Mouse (Mus musculus) liver, adult 2 months (tissue): ENCODE measurements around the gene Col6a6. TPM values are rescaled to one million over a fixed set of nuclear protein-coding genes. Genes with fewer than 3 reads are reported as not detected.
A peak's percentile ranks its signal among the peaks of the same experiment; 100 is the strongest.

Experiments
- DNase-seq: peaks from one replicate; pipeline ENCODE4 v3.0.0-alpha.2; 2011; ENCODE audit warnings: low read depth, low spot score; ENCODE audit errors: extremely low read depth
- H3K27ac ChIP-seq: fragments of 200-500 bp; replicated peaks from 2 replicates; pipeline ENCODE4 v1.5.1; 2012; ENCODE audit warnings: low read depth, mild to moderate bottlenecking, control low read depth, inconsistent platforms, low read length; ENCODE audit not compliant: insufficient read depth
- H3K27me3 ChIP-seq: fragments of 200-500 bp; 2 replicates; pipeline ENCODE4 v1.6.1; 2012; ENCODE audit warnings: mild to moderate bottlenecking, moderate library complexity, low read length, inconsistent platforms; ENCODE audit not compliant: control insufficient read depth, insufficient read depth
- H3K36me3 ChIP-seq: fragments of 200-500 bp; 2 replicates; pipeline ENCODE4 v1.6.1; 2012; ENCODE audit warnings: low read length, inconsistent platforms; ENCODE audit not compliant: control insufficient read depth, insufficient read depth
- H3K4me1 ChIP-seq: fragments of 200-500 bp; 2 replicates; pipeline ENCODE4 v1.6.1; 2011; ENCODE audit warnings: low read length; ENCODE audit not compliant: control insufficient read depth, insufficient read depth
- H3K4me3 ChIP-seq: fragments of 200-500 bp; 2 replicates; pipeline ENCODE4 v1.5.1; 2011; ENCODE audit warnings: low read depth, mild to moderate bottlenecking, control low read depth, low read length, moderate library complexity; ENCODE audit not compliant: insufficient read depth
- H3K79me2 ChIP-seq: fragments of 200-500 bp; 2 replicates; pipeline ENCODE4 v1.6.1; 2012; ENCODE audit warnings: inconsistent platforms, mild to moderate bottlenecking, low read length, moderate library complexity; ENCODE audit not compliant: control insufficient read depth, insufficient read depth
- H3K9ac ChIP-seq: fragments of 200-500 bp; 2 replicates; pipeline ENCODE4 v1.6.1; 2012; ENCODE audit warnings: low read depth, mild to moderate bottlenecking, control low read depth, inconsistent platforms, low read length
- CTCF ChIP-seq: fragments of 200-500 bp; IDR thresholded peaks from 2 replicates; pipeline ENCODE4 v1.5.1; 2011; ENCODE audit warnings: low read depth, low read length, control low read depth
- POLR2A ChIP-seq: fragments of 200-500 bp; IDR thresholded peaks from 2 replicates; pipeline ENCODE4 v1.6.1; 2011; ENCODE audit warnings: low read length, control low read depth; ENCODE audit not compliant: insufficient read depth; ENCODE audit errors: extremely low read depth
- WGBS: fragments of 180-500 bp; shearing (Covaris S2); methylation state at CpG from one replicate; pipeline ENCODE4 v1.1.7; 2018; 5-methylcytosine and 5-hydroxymethylcytosine counted together
- polyA plus RNA-seq: library from polyadenylated mRNA; depleted of rRNA; stranded (reverse); fragments of >200 nt; gene quantifications from 2 replicates; pipeline ENCODE4 v1.2.3, GENCODE M21; 2012
- total RNA-seq: library from RNA; depleted of rRNA; stranded (reverse); fragments of >200 nt; gene quantifications from 2 replicates; pipeline ENCODE4 v1.2.3, GENCODE M21; 2014

The Col6a6 gene
- total and polyA plus RNA-seq, 2 experiments: 0.06 to 0.09 TPM

- H3K27ac ChIP-seq: no peak overlapping the region
- DNase-seq: no peak
- H3K4me1 ChIP-seq: peaks cover 12% of the 10 kb centered on the region; the same call in 1 of the 2 replicates
- H3K9ac ChIP-seq: no peak overlapping the region
- 93% methylated on average over 14 of the region's 14 CpGs for WGBS
- TF ChIP-seq CTCF: no peak
- no peak for TF ChIP-seq POLR2A
- no peaks in the 10 kb centered on the region for H3K79me2 ChIP-seq
- H3K4me3 ChIP-seq: no peak overlapping the region
- H3K27me3 ChIP-seq: no peaks in the 10 kb centered on the region
- H3K36me3 ChIP-seq: no peaks in the 10 kb centered on the region
These were observed 69.7 kb downstream of the Col6a6 start for GRCm38 (mm10) chr9:105758173-105758765.

GRCm38 (mm10) chr9:105754256-105754655 is 73.7 kb downstream of the Col6a6 start:
- peaks cover 13% of the 10 kb centered on the region; the same call in 1 of the 2 replicates for H3K4me1 ChIP-seq
- peak; percentile 86 for DNase-seq
- peak overlapping the region; percentile 43 for H3K27ac ChIP-seq
- H3K4me3 ChIP-seq: no peak overlapping the region
- no peaks in the 10 kb centered on the region for H3K27me3 ChIP-seq
- no peaks in the 10 kb centered on the region for H3K36me3 ChIP-seq
- 14% methylated on average over 1 of the region's 1 CpGs for WGBS
- H3K79me2 ChIP-seq: no peaks in the 10 kb centered on the region
- TF ChIP-seq CTCF (no peak), POLR2A (no peak)
- H3K9ac ChIP-seq: no peak overlapping the region

GRCm38 (mm10) chr9:105745861-105746260 is 82.1 kb downstream of the Col6a6 start:
- Histone ChIP-seq H3K27ac (peak overlapping the region; percentile 74), H3K36me3 (no peaks in the 10 kb centered on the region), H3K4me3 (no peak overlapping the region), H3K27me3 (no peaks in the 10 kb centered on the region), H3K9ac (no peak overlapping the region), H3K79me2 (no peaks in the 10 kb centered on the region), H3K4me1 (peaks cover 4% of the 10 kb centered on the region)
- 46% methylated on average over 3 of the region's 3 CpGs for WGBS
- TF ChIP-seq POLR2A (no peak), CTCF (no peak)
- peak; percentile 86 for DNase-seq

GRCm38 (mm10) chr9:105740413-105740812 is 87.5 kb downstream of the Col6a6 start:
- Histone ChIP-seq H3K79me2 (no peaks in the 10 kb centered on the region), H3K36me3 (no peaks in the 10 kb centered on the region), H3K9ac (no peak overlapping the region), H3K27ac (no peak overlapping the region), H3K4me3 (no peak overlapping the region), H3K27me3 (no peaks in the 10 kb centered on the region), H3K4me1 (no peaks in the 10 kb centered on the region)
- TF ChIP-seq POLR2A: no peak
- TF ChIP-seq CTCF: no peak
- WGBS: 76% methylated on average over 2 of the region's 2 CpGs
- DNase-seq: no peak

DNA sequence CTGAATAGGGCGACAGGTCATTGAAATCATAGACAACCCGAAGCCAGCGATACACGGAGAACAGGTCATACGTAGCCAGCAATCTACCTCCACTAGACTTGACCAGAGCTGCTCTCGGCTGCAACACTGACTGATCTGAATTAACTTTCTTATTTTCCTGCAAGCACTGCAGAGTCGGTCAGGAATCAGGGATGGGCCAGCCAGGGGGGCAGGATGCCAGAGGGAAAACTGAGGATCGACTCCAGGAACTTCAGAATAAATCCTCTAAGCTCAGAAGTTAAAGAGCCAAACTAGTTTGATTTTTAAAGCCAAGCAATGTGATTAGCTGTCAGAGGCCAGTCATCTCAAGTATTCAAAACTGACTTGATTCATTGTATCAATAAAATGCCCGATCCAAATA is 88.5 kb downstream of the Col6a6 start:
- WGBS: 88% methylated on average over 9 of the region's 9 CpGs
- TF ChIP-seq CTCF (no peak), POLR2A (no peak)
- no peak for DNase-seq
- Histone ChIP-seq H3K27me3 (no peaks in the 10 kb centered on the region), H3K4me3 (no peak overlapping the region), H3K9ac (no peak overlapping the region), H3K36me3 (no peaks in the 10 kb centered on the region), H3K4me1 (no peaks in the 10 kb centered on the region), H3K79me2 (no peaks in the 10 kb centered on the region), H3K27ac (no peak overlapping the region)

GRCm38 (mm10) chr9:105737448-105737847 is 90.5 kb downstream of the Col6a6 start:
- H3K4me1 ChIP-seq: no peaks in the 10 kb centered on the region
- no peaks in the 10 kb centered on the region for H3K79me2 ChIP-seq
- no peak overlapping the region for H3K4me3 ChIP-seq
- H3K27ac ChIP-seq: no peak overlapping the region
- no peak overlapping the region for H3K9ac ChIP-seq
- 47% methylated on average over 8 of the region's 8 CpGs for WGBS
- DNase-seq: peak; percentile 12
- H3K27me3 ChIP-seq: no peaks in the 10 kb centered on the region
- TF ChIP-seq POLR2A (no peak), CTCF (no peak)
- H3K36me3 ChIP-seq: no peaks in the 10 kb centered on the region
